14 mouse cellular contexts compared by ENCODE assay signal in genomic region chr6:28488204-28488851, GRCm38 (mm10). TPM values are rescaled to one million over a fixed set of nuclear protein-coding genes. Genes with fewer than 3 reads are reported as not detected.
"Had no signal": no experiment of that assay in that cellular context is flagged by ENCODE, and none has a peak within 500 bp of the region (broad histone marks: within the 10 kb centered on the region; RNA-seq: fewer than 3 reads in every experiment).

No protein-coding gene starts in this region.

- ATAC-seq: liver, embryonic 12.5 days; midbrain, embryonic 16.5 days had no signal

- H3K4me3 ChIP-seq: limb, embryonic 13.5 days; liver, embryonic 12.5 days; midbrain, embryonic 12.5 days; neural tube, embryonic 13.5 days had no signal

- H3K9ac ChIP-seq: limb, embryonic 13.5 days; liver, embryonic 12.5 days; midbrain, embryonic 12.5 days; neural tube, embryonic 13.5 days had no signal

- H3K4me2 ChIP-seq: limb, embryonic 13.5 days; liver, embryonic 12.5 days; midbrain, embryonic 12.5 days; neural tube, embryonic 13.5 days had no signal

- H3K27me3 ChIP-seq: limb, embryonic 13.5 days; liver, embryonic 12.5 days; midbrain, embryonic 12.5 days; neural tube, embryonic 13.5 days had no signal

- H3K9me3 ChIP-seq: limb, embryonic 13.5 days; liver, embryonic 12.5 days; midbrain, embryonic 12.5 days; neural tube, embryonic 13.5 days had no signal

- H3K4me1 ChIP-seq: midbrain, embryonic 12.5 days had no signal

- DNase-seq: left cerebral cortex, postnatal 4 days; lung, adult 18-20 months; retina, postnatal 1 day; right cerebral cortex, postnatal 4 days; spleen, adult 18-20 months; thymus, adult 18-20 months; thymus, postnatal 25 days had no signal

- H3K27ac ChIP-seq: limb, embryonic 13.5 days; liver, embryonic 12.5 days; midbrain, embryonic 12.5 days; neural tube, embryonic 13.5 days had no signal

RNA-seq across cellular contexts. Expression of gene Pax4, which starts 39.2 kb away (rescaled TPM):
- polyA plus RNA-seq: limb, embryonic 13.5 days; liver, embryonic 12.5 days; lung, embryonic 16.5 days; midbrain, embryonic 12.5 days; midbrain, embryonic 16.5 days; neural tube, embryonic 13.5 days; stomach, embryonic 14.5 days had no signal
